Mouse (Mus musculus): ENCODE results near the gene Mrpl52.

The Mrpl52 gene

GRCm38 (mm10) chr14:54412000-54412576 is 14.6 kb upstream of the Mrpl52 start:
- DNase-seq (ENCODE audit: low spot score in 2 of 2): no peak

GRCm38 (mm10) chr14:54412629-54413170 is 14.0 kb upstream of the Mrpl52 start:
- DNase-seq (ENCODE audit: low spot score in 2 of 2): peak in 1 of 2 experiments; percentile 60

- DNase-seq (ENCODE audit: low spot score in 2 of 2): peak in 1 of 2 experiments; percentile 55
These were observed 12.6 kb upstream of the Mrpl52 start for GRCm38 (mm10) chr14:54413877-54414700.

DNA sequence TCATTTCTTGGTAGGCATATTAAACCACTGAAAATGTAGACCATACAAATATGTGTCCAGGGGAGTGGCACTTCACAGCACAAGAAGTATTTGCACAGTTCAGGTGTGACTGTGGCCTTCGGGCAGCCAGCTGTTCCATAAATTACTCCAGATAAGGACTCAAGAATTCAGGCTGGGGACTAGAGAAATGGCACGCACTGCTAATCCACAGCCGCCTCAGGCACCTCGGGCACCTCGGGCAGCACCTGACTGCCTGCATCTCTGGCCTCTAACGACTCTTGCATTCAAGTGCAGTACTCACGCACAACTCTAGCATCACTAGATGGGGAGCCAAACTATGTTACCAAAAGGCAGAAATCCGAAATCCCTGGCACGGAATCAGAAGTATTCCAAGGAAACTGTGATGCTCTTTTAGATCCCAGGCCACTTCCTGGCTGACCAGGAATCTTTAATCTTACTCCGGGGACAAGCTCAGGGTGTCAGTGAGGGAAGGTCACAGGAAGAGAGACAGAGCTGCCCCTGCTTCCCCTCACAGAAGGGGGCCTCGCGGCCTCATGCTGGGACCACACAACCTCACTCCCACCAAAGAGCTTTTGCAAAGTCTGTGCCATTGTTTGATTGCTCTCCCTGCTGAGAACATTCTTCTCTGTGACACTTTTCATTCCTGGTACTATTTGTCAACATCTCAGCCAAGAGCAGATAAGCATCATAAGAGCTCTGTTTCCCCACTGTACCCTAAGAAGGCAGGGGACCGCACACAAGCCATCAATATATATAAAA is 11.3 kb upstream of the Mrpl52 start:
- DNase-seq (ENCODE audit: low spot score in 2 of 2): no peak

GRCm38 (mm10) chr14:54416229-54416775 is 10.4 kb upstream of the Mrpl52 start:
- DNase-seq (ENCODE audit: low spot score in 2 of 2): no peak

GRCm38 (mm10) chr14:54416830-54417229 is 9.9 kb upstream of the Mrpl52 start:
- DNase-seq (ENCODE audit: low spot score in 2 of 2): no peak

GRCm38 (mm10) chr14:54417623-54418081 is 9.1 kb upstream of the Mrpl52 start, which contains the start of gene Slc7a7:
TSS of gene Slc7a7 (minus strand) at chr14:54417780.
- peak in 1 of 2 experiments; percentile 72 for DNase-seq (ENCODE audit: low spot score in 2 of 2)

- no peak for DNase-seq (ENCODE audit: low spot score in 2 of 2)
These were observed 5.7 kb upstream of the Mrpl52 start for GRCm38 (mm10) chr14:54421014-54421413.

DNA sequence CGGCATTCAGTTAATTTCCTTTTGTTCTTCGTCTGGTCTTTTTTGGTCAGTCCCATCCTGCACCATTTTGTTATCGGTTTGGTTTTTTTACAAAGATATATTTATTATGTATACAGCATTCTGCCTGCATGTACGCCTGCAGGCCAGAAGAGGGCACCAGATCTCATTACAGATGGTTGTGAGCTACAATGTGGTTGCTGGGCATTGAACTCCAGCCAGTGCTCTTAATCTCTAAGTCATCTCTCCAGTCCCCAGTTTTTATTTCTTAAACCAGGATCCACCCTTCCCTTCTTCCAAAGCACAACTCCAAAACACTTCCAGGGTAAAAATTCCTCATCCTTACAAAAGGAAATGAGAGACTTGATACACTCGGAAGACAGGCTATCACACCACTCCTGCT is 3.3 kb upstream of the Mrpl52 start:
- peak in 1 of 2 experiments; percentile 61 for DNase-seq (ENCODE audit: low spot score in 2 of 2)

GRCm38 (mm10) chr14:54424634-54425033 is 2.1 kb upstream of the Mrpl52 start:
- no peak for DNase-seq (ENCODE audit: low spot score in 2 of 2)

DNA sequence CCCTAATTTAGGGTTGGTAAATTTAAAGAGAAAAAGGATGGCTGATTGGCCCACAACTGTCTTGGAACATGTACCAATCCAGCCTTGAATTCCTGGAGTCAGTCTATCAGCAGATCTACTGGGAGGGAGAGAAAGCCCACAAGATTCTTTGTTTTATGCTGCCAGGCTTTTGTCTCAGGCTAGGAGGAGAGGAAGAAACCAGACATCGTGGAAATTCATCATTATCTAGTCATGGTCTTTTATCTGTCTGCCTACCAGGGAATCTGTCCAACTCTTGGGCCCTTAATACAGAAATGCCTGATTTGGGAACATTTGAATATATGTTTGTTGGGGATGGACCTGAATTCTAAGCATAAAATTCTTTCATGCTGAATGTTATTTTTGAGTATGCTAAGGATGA is 1.2 kb upstream of the Mrpl52 start:
- DNase-seq (ENCODE audit: low spot score in 2 of 2): no peak

DNA sequence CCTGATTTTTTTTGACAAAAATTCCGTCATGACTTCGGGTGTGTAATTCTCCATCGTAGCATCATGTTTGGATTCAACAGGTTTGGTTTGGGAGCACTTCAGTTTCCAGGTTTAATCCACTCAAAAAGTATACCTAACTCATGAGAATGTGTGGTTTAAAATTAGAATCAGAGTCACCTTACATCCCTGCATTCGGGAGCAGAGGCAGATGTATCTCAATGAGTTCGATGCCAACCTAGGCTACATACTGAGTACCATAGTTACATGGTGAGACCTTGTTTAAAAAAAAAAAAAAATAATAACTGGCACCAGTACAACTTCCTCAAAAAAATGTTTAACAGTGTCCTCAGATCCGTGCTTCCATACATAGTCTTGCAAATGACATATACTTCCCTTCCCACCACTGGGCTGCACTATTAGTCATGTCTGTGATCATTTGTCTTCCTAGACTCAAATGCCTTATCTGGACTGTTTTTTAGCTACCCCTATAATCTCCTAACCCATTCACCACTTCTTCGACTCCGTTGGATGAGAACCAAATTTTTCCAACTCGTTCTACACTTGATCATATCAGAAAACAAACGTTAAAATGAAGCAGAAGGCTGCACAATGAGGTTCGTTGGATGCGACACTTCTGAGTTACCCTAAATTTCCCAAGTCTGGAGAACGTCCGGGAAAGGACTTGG is 563 bp upstream of the Mrpl52 start:
- no peak for DNase-seq (ENCODE audit: low spot score in 2 of 2)

GRCm38 (mm10) chr14:54427696-54428095 is 987 bp downstream of the Mrpl52 start:
- DNase-seq (ENCODE audit: low spot score in 2 of 2): no peak

DNA sequence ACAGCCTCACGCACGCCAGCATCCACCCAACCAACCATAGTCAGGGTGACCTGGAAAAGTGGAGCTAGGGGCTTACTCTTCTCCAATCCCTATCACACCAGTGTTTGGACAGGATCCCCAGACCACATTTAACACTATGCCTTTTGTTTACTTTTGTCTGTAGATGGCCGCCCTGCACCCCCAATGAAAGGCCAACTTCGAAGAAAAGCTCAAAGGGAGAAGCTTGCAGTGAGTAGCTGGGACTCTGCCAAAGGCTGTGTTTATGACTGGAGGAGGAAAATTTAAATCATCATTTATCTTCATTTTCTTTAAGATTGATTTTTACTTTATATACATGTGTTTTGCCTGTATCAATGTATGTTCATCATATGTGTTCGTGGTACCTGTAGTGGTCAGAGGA is 1.7 kb downstream of the Mrpl52 start:
- no peak for DNase-seq (ENCODE audit: low spot score in 2 of 2)

DNA sequence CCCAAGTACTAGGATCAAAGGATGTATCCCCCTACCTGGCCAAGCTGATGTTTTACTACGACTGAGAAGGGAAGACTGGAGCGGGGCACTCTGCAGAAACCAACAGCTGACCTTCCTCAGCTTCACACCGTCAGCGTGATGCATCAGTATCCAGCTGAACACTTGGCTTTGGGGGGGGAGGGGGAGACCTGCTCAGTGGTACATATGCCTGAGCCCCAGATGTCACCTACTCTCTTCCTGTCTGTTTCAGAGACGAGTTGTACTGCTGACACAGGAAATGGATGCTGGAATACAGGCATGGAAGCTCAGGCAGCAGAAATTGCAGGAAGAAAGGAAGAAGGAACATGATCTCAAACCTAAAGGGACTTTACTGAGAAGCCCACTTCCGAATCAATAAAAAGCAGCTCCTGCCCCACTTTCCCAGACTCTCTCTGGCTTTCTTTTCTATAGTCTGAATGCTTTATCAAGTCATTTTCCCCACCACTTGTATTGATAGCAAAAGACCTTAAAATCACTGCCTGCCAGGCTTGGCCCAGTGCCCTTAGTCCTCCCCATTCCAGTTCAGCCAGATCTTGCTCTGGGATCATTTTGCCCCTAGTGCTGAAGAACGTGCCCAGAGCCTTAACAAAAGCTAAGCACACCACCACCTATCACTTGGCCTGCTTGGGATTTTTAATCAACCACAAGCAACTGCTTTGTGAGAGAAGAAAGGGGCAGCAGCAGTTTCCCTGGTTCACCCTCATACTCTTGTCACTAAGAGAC is 2.8 kb downstream of the Mrpl52 start:
- no peak for DNase-seq (ENCODE audit: low spot score in 2 of 2)

DNA sequence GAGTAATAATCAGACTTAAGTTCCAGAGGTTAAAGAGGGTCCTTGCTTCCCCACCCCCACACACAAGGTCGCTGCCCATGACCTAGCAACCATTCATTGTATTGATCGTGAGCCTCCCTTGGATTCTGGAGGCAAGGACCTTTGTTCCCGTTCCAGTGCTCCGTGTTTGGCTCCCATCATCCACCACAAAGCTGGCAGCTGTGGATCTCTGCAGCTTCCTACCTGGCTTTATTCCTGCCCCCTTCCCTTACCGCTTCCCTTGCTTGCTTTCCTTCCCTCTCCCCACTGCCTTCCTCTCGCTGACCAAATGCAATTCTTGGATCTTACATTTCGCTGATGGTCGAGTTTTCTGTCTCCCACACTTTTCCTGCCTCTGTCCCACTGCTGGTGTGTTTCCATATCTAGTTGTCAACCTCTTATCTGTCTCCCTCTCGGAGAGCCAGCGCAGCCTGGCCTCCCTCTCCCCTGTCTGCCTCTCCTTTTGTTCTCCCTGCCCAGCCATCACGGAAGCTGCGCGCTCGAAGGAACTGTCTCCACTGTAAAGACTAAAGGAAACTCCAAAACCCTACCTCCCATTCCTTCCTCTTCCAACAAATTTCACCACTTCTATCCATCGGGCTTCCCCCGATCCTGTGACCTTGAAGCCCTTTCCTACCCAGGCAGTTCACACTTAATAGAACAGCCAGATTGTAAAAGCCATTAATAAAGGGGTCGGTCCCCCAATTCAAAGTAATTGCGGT is 3.9 kb downstream of the Mrpl52 start:
- no peak for DNase-seq (ENCODE audit: low spot score in 2 of 2)

GRCm38 (mm10) chr14:54431334-54432077 is 4.8 kb downstream of the Mrpl52 start, which contains the start of gene Mmp14:
TSS of gene Mmp14 (plus strand) at chr14:54431612.
- peak in 1 of 2 experiments; percentile 58 for DNase-seq (ENCODE audit: low spot score in 2 of 2)

DNA sequence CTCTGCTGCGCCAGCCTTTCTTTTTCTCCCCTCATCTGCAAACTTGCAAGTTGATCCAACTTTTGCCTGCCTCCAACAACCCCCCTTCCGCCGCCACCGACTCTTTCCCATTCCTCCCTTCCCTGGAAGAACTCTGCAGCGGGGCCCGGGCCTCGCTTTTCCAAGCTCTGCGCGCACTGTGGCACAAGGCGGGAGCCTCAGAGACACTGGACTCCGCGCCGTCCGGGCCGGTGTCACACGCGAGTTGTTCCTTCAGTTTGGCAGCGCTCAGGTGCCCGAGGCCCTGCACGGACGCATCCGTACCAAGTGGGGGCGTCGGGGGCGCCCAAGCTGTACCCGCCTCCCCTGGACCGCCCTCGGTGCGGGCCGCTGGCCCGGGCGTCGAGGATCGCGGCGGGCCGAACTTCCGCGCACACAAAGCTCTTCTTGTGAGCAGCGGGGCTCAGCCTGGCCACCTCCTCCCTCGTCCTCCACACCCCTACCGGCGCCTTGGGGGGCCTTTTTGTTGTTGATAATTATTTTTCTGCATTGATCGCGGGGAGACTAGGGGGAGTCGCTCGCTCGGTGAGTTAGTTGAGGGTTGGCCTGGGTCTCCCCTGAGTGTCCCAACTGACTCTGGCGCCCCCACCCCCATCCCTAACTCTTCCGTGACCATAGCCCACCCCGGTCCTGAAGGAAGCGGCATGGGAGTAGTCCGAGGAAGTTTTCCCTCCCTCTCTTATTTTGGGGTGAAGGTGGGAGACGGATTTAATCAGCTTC is 5.5 kb downstream of the Mrpl52 start:
- DNase-seq (ENCODE audit: low spot score in 2 of 2): peak; percentile 65 to 70

All from spleen, postnatal 10 days (tissue).